Mouse (Mus musculus) adrenal gland, postnatal 4 days (tissue): Measurements from ENCODE around the gene Olfr1294. TPM values are rescaled to one million over a fixed set of nuclear protein-coding genes. Genes with fewer than 3 reads are reported as not detected.

Experiments
- DNase-seq, 2 experiments: peaks; one replicate each; pipeline ENCODE4 v3.0.0; 2021 to 2022; ENCODE audit warnings: low spot score in 2 of 2, mixed read lengths in 2 of 2
- long read RNA-seq, 2 experiments: library from polyadenylated mRNA; stranded (forward); transcript quantifications; one replicate each; pipeline ENCODE4 v2.0.0; 2021
- total RNA-seq, 2 experiments: library from RNA; stranded (reverse); gene quantifications; 2 replicates each; pipeline ENCODE4 v1.2.3; 2021

The Olfr1294 gene
- total RNA-seq, result not detected
- long read RNA-seq, experiment 1, result 0 reads
- long read RNA-seq, experiment 2, result 0 reads

DNA sequence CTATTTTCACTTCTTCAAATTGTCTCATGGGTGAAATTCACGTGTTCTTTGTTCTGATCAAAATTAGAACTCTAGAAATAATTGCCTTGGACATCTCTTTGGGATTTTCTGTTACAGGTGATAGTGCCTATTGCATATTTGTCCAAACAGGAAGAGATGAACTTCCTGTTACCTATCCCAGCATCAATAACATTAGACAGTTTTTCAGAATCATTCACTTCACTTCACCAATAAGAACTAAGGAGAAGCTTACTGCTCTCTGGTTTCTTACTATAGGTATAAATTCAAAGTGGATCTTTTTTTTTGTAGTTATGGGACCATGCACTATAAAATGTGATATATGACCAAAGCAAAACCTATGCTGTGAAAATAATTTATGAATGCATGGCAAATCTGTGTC lies at the start of gene Olfr1294:
Gene Olfr1294 (minus strand): TSS at position 101 of the 400 bp plus-strand sequence.
- no peak for DNase-seq

DNA sequence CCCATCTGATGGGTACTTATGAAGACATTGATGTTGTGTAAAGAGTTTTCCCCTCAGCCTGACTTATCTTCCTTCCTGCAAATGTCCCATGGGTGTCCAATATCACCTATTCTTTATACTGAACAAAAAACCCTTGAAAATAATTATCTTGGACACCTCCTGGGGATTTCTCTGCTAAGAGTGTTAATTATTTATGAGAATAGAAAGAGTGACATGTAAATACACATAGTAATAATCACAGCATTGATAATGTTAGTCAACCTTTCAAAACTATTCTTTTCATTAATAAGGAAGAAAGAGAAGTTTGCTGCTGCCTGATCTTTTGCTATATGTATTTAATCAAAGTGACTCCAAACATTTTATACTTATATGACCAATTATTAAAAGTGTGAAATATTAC lies 29.5 kb upstream of the Olfr1294 start, which contains the start of gene Olfr1295:
Gene Olfr1295 (minus strand): TSS at position 101 of the 400 bp plus-strand sequence.
- no peak for DNase-seq

GRCm38 (mm10) chr2:111524903-111525302 lies 15.2 kb downstream of the Olfr1294 start, which contains the start of gene Olfr1293-ps:
Olfr1293-ps (plus strand) TSS chr2:111525203.
- DNase-seq, result no peak

GRCm38 (mm10) chr2:111517451-111517850 lies 22.6 kb downstream of the Olfr1294 start:
- DNase-seq, result no peak

- DNase-seq, result no peak
These were observed 43.2 kb downstream of the Olfr1294 start, which contains the start of gene Olfr1291-ps1 for GRCm38 (mm10) chr2:111496880-111497279. Olfr1291-ps1 (plus strand) TSS chr2:111497180.

GRCm38 (mm10) chr2:111493729-111494128 lies 46.4 kb downstream of the Olfr1294 start, which contains the start of gene Olfr1290:
Olfr1290 (minus strand) TSS chr2:111493829.
- no peak for DNase-seq

Other genes with a start within 250 kb of the Olfr1294 start
- not detected for gene Olfr1279, start 239.7 kb downstream of the Olfr1294 start, total RNA-seq
- not detected for gene Olfr1280, start 226.3 kb downstream of the Olfr1294 start, total RNA-seq
- not detected for gene Olfr1281, start 213.8 kb downstream of the Olfr1294 start, total RNA-seq
- gene Olfr1282, start 204.2 kb downstream of the Olfr1294 start, total RNA-seq, result not detected
- not detected for gene Olfr1283, start 173.5 kb downstream of the Olfr1294 start, total RNA-seq
- gene Olfr1284, start 164.8 kb downstream of the Olfr1294 start, total RNA-seq, result not detected
- not detected for gene Olfr1286, start 117.2 kb downstream of the Olfr1294 start, total RNA-seq
- not detected for gene Olfr1287, start 91.1 kb downstream of the Olfr1294 start, total RNA-seq
- not detected for gene Olfr1288, start 66.2 kb downstream of the Olfr1294 start, total RNA-seq
- not detected for gene Olfr1289, start 59.5 kb downstream of the Olfr1294 start, total RNA-seq
- not detected for gene Olfr1290, start 46.5 kb downstream of the Olfr1294 start, total RNA-seq
- not detected for gene Olfr1291-ps1, start 43.1 kb downstream of the Olfr1294 start, total RNA-seq
- not detected for gene Olfr1293-ps, start 15.1 kb downstream of the Olfr1294 start, total RNA-seq
- gene Olfr1295, start 29.4 kb upstream of the Olfr1294 start, total RNA-seq, result not detected
- gene Olfr1297, start 86.2 kb upstream of the Olfr1294 start, total RNA-seq, result not detected
- not detected for gene Olfr1298, start 108.9 kb upstream of the Olfr1294 start, total RNA-seq
- not detected for gene Olfr1299, start 121.1 kb upstream of the Olfr1294 start, total RNA-seq
- not detected for gene Olfr1301, start 210.7 kb upstream of the Olfr1294 start, total RNA-seq
- not detected for gene Olfr1302, start 237.1 kb upstream of the Olfr1294 start, total RNA-seq